Mouse (Mus musculus): ENCODE data around the gene Wipf3.
A peak's percentile ranks its signal among the peaks of the same experiment; 100 is the strongest.

The Wipf3 gene

GRCm38 (mm10) chr6:54475926-54476667 is 46.7 kb downstream of the Wipf3 start:
- no peak for DNase-seq (ENCODE audit: low spot score in 2 of 2)

DNA sequence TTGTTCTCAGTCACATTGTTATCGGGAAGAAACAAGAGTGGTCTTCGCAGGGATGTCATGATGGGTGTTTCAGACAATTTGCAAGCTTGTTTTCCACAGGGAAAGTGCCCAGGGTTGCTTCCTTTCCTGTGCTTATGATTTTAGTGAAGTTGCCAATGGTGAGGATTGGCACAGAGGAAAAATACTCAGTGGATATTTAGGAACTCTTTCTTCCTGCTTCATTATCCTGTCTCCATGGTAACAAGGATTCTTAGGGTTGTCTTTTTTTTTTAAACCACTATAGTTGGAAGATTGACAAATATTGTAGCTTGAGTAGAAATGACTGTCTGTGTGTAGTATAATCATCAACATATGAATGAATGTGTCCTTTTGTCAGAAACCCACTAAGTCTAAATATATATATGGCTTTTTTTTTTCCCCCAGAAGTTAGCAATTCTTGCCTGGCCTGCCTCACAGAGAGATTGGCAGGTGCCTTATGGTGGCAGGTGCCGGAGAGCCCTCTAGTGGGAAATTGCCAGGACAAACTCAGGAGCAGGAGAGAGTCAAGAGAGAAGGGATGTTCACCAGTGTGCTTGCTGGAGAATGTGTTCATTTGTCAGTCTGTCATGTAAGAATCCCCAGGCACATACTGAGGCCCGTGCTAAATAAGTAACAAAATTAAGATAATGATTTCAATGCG is 49.4 kb downstream of the Wipf3 start:
- no peak for DNase-seq (ENCODE audit: low spot score in 2 of 2)

DNA sequence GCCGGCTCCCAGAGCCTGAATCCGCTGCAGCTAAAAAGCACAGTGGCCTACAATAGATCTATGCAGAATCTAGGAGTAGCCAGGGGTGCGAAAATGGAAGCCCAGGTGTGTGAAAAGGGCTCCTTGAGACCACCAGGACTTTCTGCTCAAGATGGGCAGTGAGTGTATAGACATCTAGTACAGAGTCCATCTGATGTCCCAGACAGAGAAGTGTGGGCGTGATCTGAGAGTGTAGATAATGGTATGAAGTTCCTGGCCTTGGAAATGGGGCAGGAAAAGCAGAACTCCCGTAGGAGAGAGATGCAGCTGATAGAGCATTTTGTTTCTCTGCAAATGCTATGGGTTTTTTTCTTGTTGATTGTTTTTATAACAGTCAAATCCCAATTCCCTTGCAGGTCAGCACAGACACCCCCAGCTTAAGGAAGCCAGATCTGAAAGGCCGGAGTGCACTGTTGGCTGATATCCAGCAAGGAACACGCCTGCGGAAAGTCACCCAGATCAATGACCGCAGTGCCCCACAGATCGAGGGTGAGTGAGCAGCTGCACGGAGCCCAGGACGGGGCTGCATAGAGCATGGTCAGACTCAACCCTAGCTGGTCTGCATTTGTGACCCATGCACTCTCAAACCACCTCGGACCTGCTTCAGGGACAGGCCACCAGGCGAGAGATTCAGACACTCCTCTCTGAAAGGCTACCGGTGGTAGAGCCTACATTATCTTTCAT is 52.1 kb downstream of the Wipf3 start:
- DNase-seq (ENCODE audit: low spot score in 2 of 2): no peak

DNA sequence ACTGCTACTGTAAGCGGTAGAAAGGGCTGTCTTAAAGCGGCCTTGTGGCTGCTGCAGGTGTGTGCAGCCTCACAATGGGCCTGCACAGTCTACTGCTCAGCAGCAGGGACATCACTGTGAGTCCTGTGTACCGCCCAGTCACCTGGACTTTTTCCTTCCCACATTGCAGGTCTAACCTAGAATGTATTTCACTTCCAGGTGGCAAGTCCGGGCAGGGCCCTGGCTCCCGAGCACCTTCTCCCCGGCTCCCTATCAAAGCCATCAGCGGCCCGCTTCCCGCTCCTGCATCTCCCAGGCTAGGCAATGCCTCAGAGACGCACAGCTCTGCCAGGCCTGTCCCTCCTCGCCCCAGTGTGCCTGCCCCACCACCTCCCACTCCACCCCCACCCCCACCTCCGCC is 55.6 kb downstream of the Wipf3 start:
- DNase-seq (ENCODE audit: low spot score in 2 of 2): no peak

DNA sequence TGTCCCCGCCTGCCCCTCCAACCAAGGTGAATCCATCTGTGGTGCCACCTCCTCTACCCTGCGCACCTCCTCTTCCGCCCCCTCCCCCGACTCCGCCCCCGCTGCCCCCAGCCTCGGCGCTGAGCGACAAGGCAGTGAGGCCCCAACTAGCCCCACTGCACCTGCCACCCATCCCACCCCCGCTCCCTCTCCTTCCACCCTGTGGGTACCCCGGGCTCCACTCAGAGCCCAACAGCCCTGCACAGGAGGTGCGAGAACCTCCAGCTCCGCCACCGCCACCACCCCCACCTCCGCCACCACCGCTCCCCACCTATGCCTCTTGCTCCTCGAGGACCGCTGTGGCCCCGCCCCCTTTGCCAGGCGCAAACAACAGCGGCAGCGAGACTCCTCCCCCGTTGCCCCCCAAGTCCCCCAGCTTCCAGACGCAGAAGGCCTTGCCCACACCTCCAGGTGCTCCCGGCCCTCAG is 56.1 kb downstream of the Wipf3 start:
- no peak for DNase-seq (ENCODE audit: low spot score in 2 of 2)

GRCm38 (mm10) chr6:54485973-54486569 is 56.7 kb downstream of the Wipf3 start:
- no peak for DNase-seq (ENCODE audit: low spot score in 2 of 2)

GRCm38 (mm10) chr6:54491074-54491473 is 61.7 kb downstream of the Wipf3 start:
- DNase-seq (ENCODE audit: low spot score in 2 of 2): no peak

DNA sequence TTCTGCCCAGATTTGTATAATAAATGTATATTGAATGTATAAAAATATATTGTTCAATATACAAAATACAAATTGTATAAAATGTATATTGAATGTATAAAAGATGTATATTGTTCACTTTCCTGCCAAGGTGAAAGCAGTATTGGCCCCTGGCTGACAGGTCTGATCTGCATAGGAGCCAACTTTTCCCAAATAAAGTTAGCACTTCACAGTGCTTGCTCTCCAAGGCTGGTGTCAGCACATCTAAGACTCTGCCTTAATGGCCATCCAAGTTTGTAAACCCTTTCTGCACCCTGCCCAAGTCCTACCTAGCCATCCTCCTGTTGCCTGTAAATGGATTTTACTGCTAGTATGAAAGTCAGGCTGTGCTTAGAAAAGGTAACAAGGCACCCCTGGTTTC is 64.7 kb downstream of the Wipf3 start:
- DNase-seq (ENCODE audit: low spot score in 2 of 2): no peak

GRCm38 (mm10) chr6:54494612-54495398 is 65.4 kb downstream of the Wipf3 start:
- peak; percentile 51 to 67 for DNase-seq (ENCODE audit: low spot score in 2 of 2)

- no peak for DNase-seq (ENCODE audit: low spot score in 2 of 2)
Observed at GRCm38 (mm10) chr6:54496214-54496613, 66.8 kb downstream of the Wipf3 start.

DNA sequence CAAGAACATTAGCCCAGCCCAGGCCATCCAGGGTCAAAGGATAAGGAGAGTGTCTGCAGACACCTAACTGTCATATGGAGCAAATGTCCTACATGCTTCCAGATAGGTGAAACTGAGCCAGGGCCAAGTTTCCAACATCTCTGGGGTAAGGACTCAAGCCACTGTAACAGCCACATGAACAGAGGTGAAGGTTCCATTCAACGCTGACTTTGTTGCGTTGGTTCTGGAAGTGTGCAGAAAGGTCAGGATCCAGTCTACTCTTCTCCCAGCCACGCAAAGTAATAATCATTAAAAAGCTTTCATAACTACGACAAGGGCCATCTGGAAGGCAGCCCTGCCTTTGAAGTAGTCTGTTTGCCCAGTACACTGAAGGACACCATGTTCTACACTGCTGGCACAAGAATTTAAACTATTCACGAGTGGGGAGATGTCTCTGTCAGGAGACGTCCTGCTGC is 73.3 kb downstream of the Wipf3 start:
- no peak for DNase-seq (ENCODE audit: low spot score in 2 of 2)

DNA sequence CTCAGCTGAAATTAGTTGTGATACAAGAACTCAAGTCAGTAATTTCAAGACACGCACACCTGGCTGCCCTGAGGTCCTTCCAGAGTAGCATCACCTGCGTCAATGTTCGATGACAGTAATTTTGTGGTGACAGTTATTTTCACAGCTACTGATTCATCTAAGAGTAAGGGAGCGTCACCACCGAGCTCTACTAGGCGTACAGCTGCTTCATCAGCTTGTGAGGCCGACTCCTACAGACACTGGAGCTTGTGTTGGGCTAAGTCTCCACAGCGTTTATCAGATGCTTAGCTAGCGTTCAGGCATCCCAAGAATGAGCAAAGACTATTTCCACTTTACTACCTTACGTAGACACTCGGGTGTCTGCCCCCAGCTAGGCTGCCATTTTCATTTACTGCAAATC is 76.9 kb downstream of the Wipf3 start:
- no peak for DNase-seq (ENCODE audit: low spot score in 2 of 2)

DNA sequence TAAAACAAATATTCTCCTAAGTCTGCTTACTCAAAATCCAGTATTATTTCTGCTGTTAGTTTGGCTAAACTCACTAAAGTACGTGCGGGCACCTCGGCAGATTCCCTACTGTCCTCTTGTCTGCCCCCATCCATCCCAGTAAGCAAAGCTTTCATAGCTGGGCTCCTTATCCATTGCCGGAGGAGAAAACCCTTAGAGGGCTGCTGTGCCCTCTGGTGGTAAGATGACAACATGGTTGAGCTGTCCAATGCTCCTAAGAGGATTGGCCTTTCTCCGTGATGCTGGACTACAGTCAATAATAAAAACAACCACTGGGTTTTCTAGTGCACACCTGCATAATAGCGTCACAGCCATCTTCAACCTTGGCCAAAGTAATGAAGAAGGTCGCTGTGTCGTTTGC is 77.6 kb downstream of the Wipf3 start:
- no peak for DNase-seq (ENCODE audit: low spot score in 2 of 2)

GRCm38 (mm10) chr6:54507808-54508207 is 78.4 kb downstream of the Wipf3 start:
- no peak for DNase-seq (ENCODE audit: low spot score in 2 of 2)

DNA sequence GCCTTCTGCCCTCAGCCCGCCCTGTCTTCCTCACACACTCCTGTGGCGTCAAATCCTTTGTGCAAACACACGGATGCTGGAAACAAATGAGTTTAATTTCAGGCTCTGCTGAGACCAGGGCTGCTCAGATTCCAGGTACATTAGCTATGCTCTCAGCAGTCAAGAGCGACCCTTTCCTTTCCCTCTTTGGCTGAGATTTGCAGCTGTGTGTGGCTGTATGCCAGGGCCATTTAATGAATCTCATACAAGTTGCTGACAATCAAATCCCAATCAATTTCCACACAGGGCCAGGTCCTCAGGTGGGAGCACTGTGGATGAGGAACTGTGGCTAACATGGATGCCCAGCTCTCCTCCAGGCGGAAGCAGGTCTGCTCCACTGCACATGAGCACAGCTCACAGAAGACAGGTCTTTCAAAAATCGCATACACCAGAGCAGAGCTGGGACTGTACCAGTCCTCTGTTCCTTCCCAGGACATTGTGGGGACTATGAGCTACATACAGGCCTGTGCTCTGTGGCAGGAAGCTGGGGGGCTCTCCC is 78.9 kb downstream of the Wipf3 start:
- no peak for DNase-seq (ENCODE audit: low spot score in 2 of 2)

- no peak for DNase-seq (ENCODE audit: low spot score in 2 of 2)
Observed at GRCm38 (mm10) chr6:54509264-54509663, 79.9 kb downstream of the Wipf3 start.

- no peak for DNase-seq (ENCODE audit: low spot score in 2 of 2)
Observed at GRCm38 (mm10) chr6:54512256-54512655, 82.9 kb downstream of the Wipf3 start.

GRCm38 (mm10) chr6:54516512-54517134 is 87.2 kb downstream of the Wipf3 start:
- no peak for DNase-seq (ENCODE audit: low spot score in 2 of 2)

GRCm38 (mm10) chr6:54518758-54519157 is 89.4 kb downstream of the Wipf3 start:
- no peak for DNase-seq (ENCODE audit: low spot score in 2 of 2)

DNA sequence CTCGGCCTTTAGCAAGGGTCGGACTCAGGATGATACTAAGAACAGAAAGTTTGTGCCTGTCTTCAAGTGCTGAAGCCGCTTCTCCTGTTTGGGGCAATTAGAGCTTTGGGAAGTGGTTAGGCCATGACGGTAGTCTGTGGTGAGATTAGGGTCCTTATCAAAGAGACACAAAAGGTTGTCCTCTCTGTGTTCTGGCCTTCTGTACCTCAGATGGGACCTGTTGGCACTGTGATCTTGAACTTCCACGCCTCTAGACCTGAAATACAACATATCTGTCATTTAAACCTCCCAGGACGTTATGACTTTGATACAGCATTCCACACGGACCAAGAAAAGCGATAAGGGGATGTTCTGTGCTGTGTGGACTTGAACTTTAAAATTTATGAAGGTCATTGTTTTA is 99.3 kb downstream of the Wipf3 start:
- no peak for DNase-seq (ENCODE audit: low spot score in 2 of 2)

- DNase-seq (ENCODE audit: low spot score in 2 of 2): no peak
Observed at GRCm38 (mm10) chr6:54530182-54530581, 100.8 kb downstream of the Wipf3 start.

Measured in natural killer cell, adult 2 months (primary cell).